ENCODE assay signal across 8 mouse cellular contexts in genomic region chr17:71485791-71486230, GRCm38 (mm10). TPM values are rescaled to one million over a fixed set of nuclear protein-coding genes. Genes with fewer than 3 reads are reported as not detected.
A peak's percentile ranks its signal among the peaks of the same experiment; 100 is the strongest.
DNase-seq lines count a peak whose midpoint lies in the region; ATAC-seq lines count a peak whose summit lies in the region.

No protein-coding gene starts in this region.

- H3K4me1 ChIP-seq in heart, embryonic 13.5 days = peaks cover 11% of the 10 kb centered on the region

- H3K36me3 ChIP-seq in heart, embryonic 13.5 days = no peaks in the 10 kb centered on the region

- H3K27ac ChIP-seq in heart, embryonic 13.5 days (replicated peaks) = 0 out of 2 replicates have a peak overlapping the region, but pooled peaks have one; percentile 39

- peak; percentile 84 for ATAC-seq in CD4-positive, CD25-positive, alpha-beta regulatory T cell, adult 4 months
- no peak for ATAC-seq in heart, embryonic 13.5 days (ENCODE audit: extremely low read depth, insufficient number of reproducible peaks, low FRiP score, low TSS enrichment)

- H3K9ac ChIP-seq in heart, embryonic 13.5 days = peak overlapping the region; percentile 37; the same call in 1 of the 2 replicates

- 65% methylated on average over 12 of the region's 12 CpGs for WGBS in heart, embryonic 13.5 days

- no peaks in the 10 kb centered on the region for H3K27me3 ChIP-seq in heart, embryonic 13.5 days (replicated peaks)

- peak overlapping the region; percentile 38 for H3K4me2 ChIP-seq in heart, embryonic 13.5 days

- no peaks in the 10 kb centered on the region for H3K9me3 ChIP-seq in heart, embryonic 13.5 days

- H3K4me3 ChIP-seq in heart, embryonic 13.5 days = 0 out of 2 replicates have a peak overlapping the region, but pooled peaks have one; percentile 1

- DNase-seq in 416B (ENCODE audit: low read depth) = peak; percentile 68
- peak; percentile 50 to 65 for DNase-seq in kidney, postnatal 4 days
- peak; percentile 33 to 68 for DNase-seq in monocyte, adult 2 months (ENCODE audit: low read depth in 1 of 2, low spot score in 2 of 2)
- DNase-seq in thymus, postnatal 36 days = peak; percentile 47 to 58
- no peak for DNase-seq in cerebellum, adult 9-10 months
- no peak for DNase-seq in adrenal gland, postnatal 25 days

RNA-seq across cellular contexts. Expression of gene Smchd1, which starts 10.7 kb away (rescaled TPM):
- 10 to 100 TPM; 84.5 TPM for polyA plus RNA-seq in CD4-positive, CD25-positive, alpha-beta regulatory T cell, adult 4 months (2017; shearing (Covaris generic))
- 34.9 and 38.4 TPM in 2 replicates for polyA plus RNA-seq in heart, embryonic 13.5 days (2015; fragmentation: Nextera tagmentation; extraction: Ambion mirVana)
- total RNA-seq in adrenal gland, postnatal 25 days (2021) = 43.5 and 43.6 TPM in 2 replicates

RNA-seq across cellular contexts. Expression of gene Gm4707, which starts 26.1 kb away (rescaled TPM):
- polyA plus RNA-seq in CD4-positive, CD25-positive, alpha-beta regulatory T cell, adult 4 months (2017; shearing (Covaris generic)) = 10 to 100 TPM; 21.3 to 24.8 TPM
- 1.7 and 2.5 TPM in 2 replicates for polyA plus RNA-seq in heart, embryonic 13.5 days (2015; fragmentation: Nextera tagmentation; extraction: Ambion mirVana)
- total RNA-seq in adrenal gland, postnatal 25 days (2021) = 2.6 and 3.4 TPM in 2 replicates

RNA-seq across cellular contexts. Expression of gene Ndc80, which starts 40.8 kb away (rescaled TPM):
- 10 to 100 TPM; 11.1 to 20.0 TPM for polyA plus RNA-seq in CD4-positive, CD25-positive, alpha-beta regulatory T cell, adult 4 months (2017; shearing (Covaris generic))
- polyA plus RNA-seq in heart, embryonic 13.5 days (2015; fragmentation: Nextera tagmentation; extraction: Ambion mirVana) = 30.8 and 34.1 TPM in 2 replicates
- 4.3 and 5.9 TPM in 2 replicates for total RNA-seq in adrenal gland, postnatal 25 days (2021)

Comparison
In these comparisons a context has a peak if more than half of its experiments do, and no peak if none do; other contexts are left out.
1. DNase-seq: peak in 416B (single experiment), kidney, postnatal 4 days (2 of 2), monocyte, adult 2 months (2 of 2) and thymus, postnatal 36 days (2 of 2); none in cerebellum, adult 9-10 months (single experiment) and adrenal gland, postnatal 25 days (single experiment).